Mouse (Mus musculus) kidney, embryonic 16.5 days (tissue): Measurements from ENCODE around the gene H2al1f. TPM values are rescaled to one million over a fixed set of nuclear protein-coding genes. Genes with fewer than 3 reads are reported as not detected.
"Not testable (repeated sequence)": the region's sequence is repeated elsewhere in the genome, so short reads cannot be mapped to it uniquely, and the experiment has no call there.

Experiments used
- ATAC-seq: fragments of 200-750 bp; cut with Nextera tagmentation; 2 replicates; pipeline ENCODE4 v1.8.0; 2017; ENCODE audit warnings: moderate TSS enrichment; ENCODE audit not compliant: low FRiP score, low TSS enrichment
- H3K27ac ChIP-seq: fragments of 300-500 bp; sonication (generic); 2 replicates; pipeline ENCODE4 v1.5.1; 2014; ENCODE audit warnings: low read length
- H3K27me3 ChIP-seq: fragments of 300-500 bp; sonication (generic); 2 replicates; pipeline ENCODE4 v1.6.1; 2014; ENCODE audit warnings: low read length, control low read depth, mixed read lengths; ENCODE audit not compliant: insufficient read depth
- H3K36me3 ChIP-seq: fragments of 300-500 bp; sonication (generic); 2 replicates; pipeline ENCODE4 v1.6.1; 2014; ENCODE audit warnings: low read length, control low read depth, mixed read lengths; ENCODE audit not compliant: insufficient read depth
- H3K4me1 ChIP-seq: fragments of 300-500 bp; sonication (generic); 2 replicates; pipeline ENCODE4 v1.6.1; 2014; ENCODE audit warnings: low read length, control low read depth, mixed read lengths; ENCODE audit not compliant: insufficient read depth
- H3K4me2 ChIP-seq: fragments of 300-500 bp; sonication (generic); replicated peaks from 2 replicates; pipeline ENCODE4 v1.6.1; 2014; ENCODE audit warnings: low read depth, low read length
- H3K4me3 ChIP-seq: fragments of 300-500 bp; sonication (generic); 2 replicates; pipeline ENCODE4 v1.5.1; 2014; ENCODE audit warnings: mild to moderate bottlenecking, low read length
- H3K9ac ChIP-seq: fragments of 300-500 bp; sonication (generic); replicated peaks from 2 replicates; pipeline ENCODE4 v1.6.1; 2014; ENCODE audit warnings: low read length
- H3K9me3 ChIP-seq: fragments of 300-500 bp; sonication (generic); 2 replicates; pipeline ENCODE4 v1.6.1; 2016; ENCODE audit warnings: low read length, control low read depth
- WGBS: fragments of 180-500 bp; shearing (Covaris S2); extraction: QIAGEN DNeasy Blood & Tissue Kit; methylation state at CpG from one replicate; pipeline ENCODE4 v1.1.7; 2014; 5-methylcytosine and 5-hydroxymethylcytosine counted together
- polyA plus RNA-seq: library from polyadenylated mRNA; unstranded; fragments of >200 nt; fragmentation: Nextera tagmentation; extraction: Ambion mirVana; gene quantifications from 2 replicates; pipeline ENCODE4 v1.2.1, GENCODE M21; 2015

The H2al1f gene
- not detected in 2 replicates for polyA plus RNA-seq

GRCm38 (mm10) chrX:11314858-11315257, at the start of gene H2al1f:
Gene H2al1f, plus strand, starts transcription at chrX:11315158.
- H3K9me3 ChIP-seq, H3K36me3 ChIP-seq, ATAC-seq, H3K27ac ChIP-seq, H3K9ac ChIP-seq, H3K4me1 ChIP-seq, H3K4me3 ChIP-seq, H3K4me2 ChIP-seq, H3K27me3 ChIP-seq: not testable (repeated sequence)
- WGBS: no CpG with 5 or more reads among the region's 6 CpGs

- Histone ChIP-seq H3K4me2 (no peak overlapping the region), H3K27ac (no peak overlapping the region), H3K27me3 (peaks cover 11% of the 10 kb centered on the region), H3K9me3 (no peaks in the 10 kb centered on the region), H3K4me3 (no peak overlapping the region), H3K36me3 (no peaks in the 10 kb centered on the region), H3K9ac (no peak overlapping the region), H3K4me1 (no peaks in the 10 kb centered on the region; the same call in 1 of the 2 replicates)
- ATAC-seq: peak; percentile 77; the same call in 1 of the 2 replicates
- WGBS: 54% methylated on average over 7 of the region's 7 CpGs
Observed at GRCm38 (mm10) chrX:11267791-11268190, 47.2 kb upstream of the H2al1f start.

- WGBS: 78% methylated on average over 3 of the region's 3 CpGs
- no peak overlapping the region for H3K27ac ChIP-seq
- no peaks in the 10 kb centered on the region; the same call in 1 of the 2 replicates for H3K4me1 ChIP-seq
- H3K9me3 ChIP-seq: no peaks in the 10 kb centered on the region
- H3K27me3 ChIP-seq: peaks cover 11% of the 10 kb centered on the region
- ATAC-seq: no peak
- no peak overlapping the region for H3K4me2 ChIP-seq
- no peaks in the 10 kb centered on the region for H3K36me3 ChIP-seq
- no peak overlapping the region for H3K4me3 ChIP-seq
- no peak overlapping the region for H3K9ac ChIP-seq
Observed at GRCm38 (mm10) chrX:11269074-11269473, 45.9 kb upstream of the H2al1f start.

- no peak for ATAC-seq
- 74% methylated on average over 3 of the region's 3 CpGs for WGBS
- Histone ChIP-seq H3K4me1 (no peaks in the 10 kb centered on the region), H3K27me3 (peaks cover 3% of the 10 kb centered on the region), H3K9ac (no peak overlapping the region), H3K9me3 (no peaks in the 10 kb centered on the region), H3K4me2 (no peak overlapping the region), H3K27ac (no peak overlapping the region), H3K36me3 (no peaks in the 10 kb centered on the region), H3K4me3 (no peak overlapping the region)
Observed at GRCm38 (mm10) chrX:11273190-11273589, 41.8 kb upstream of the H2al1f start.

GRCm38 (mm10) chrX:11277083-11277482, 37.9 kb upstream of the H2al1f start:
- ATAC-seq: no peak

GRCm38 (mm10) chrX:11280741-11281140, 34.2 kb upstream of the H2al1f start:
- Histone ChIP-seq H3K27ac (no peak overlapping the region), H3K27me3 (peaks cover 7% of the 10 kb centered on the region; the same call in 1 of the 2 replicates), H3K4me3 (no peak overlapping the region), H3K4me2 (no peak overlapping the region), H3K9me3 (no peaks in the 10 kb centered on the region), H3K36me3 (no peaks in the 10 kb centered on the region), H3K9ac (no peak overlapping the region), H3K4me1 (no peaks in the 10 kb centered on the region)
- no peak for ATAC-seq
- WGBS: 78% methylated on average over 2 of the region's 2 CpGs

More at GRCm38 (mm10) chrX:11277083-11277482, 37.9 kb upstream of the H2al1f start:
- H3K27ac ChIP-seq: no peak overlapping the region
- 80% methylated on average over 6 of the region's 6 CpGs for WGBS
- no peaks in the 10 kb centered on the region for H3K36me3 ChIP-seq
- H3K4me1 ChIP-seq: no peaks in the 10 kb centered on the region
- no peak overlapping the region for H3K4me3 ChIP-seq
- H3K9me3 ChIP-seq: no peaks in the 10 kb centered on the region
- H3K9ac ChIP-seq: no peak overlapping the region
- no peak overlapping the region for H3K4me2 ChIP-seq
- peaks cover 10% of the 10 kb centered on the region for H3K27me3 ChIP-seq

GRCm38 (mm10) chrX:11288306-11288882, 26.6 kb upstream of the H2al1f start:
- WGBS: 70% methylated on average over 14 of the region's 14 CpGs
- Histone ChIP-seq H3K9me3 (no peaks in the 10 kb centered on the region), H3K27ac (no peak overlapping the region), H3K4me1 (no peaks in the 10 kb centered on the region), H3K4me2 (no peak overlapping the region), H3K27me3 (peaks cover 10% of the 10 kb centered on the region; the same call in 1 of the 2 replicates), H3K4me3 (no peak overlapping the region), H3K9ac (no peak overlapping the region), H3K36me3 (no peaks in the 10 kb centered on the region)
- no peak for ATAC-seq

- Histone ChIP-seq H3K27me3 (peaks cover 10% of the 10 kb centered on the region; the same call in 1 of the 2 replicates), H3K36me3 (no peaks in the 10 kb centered on the region), H3K4me1 (no peaks in the 10 kb centered on the region), H3K9me3 (no peaks in the 10 kb centered on the region), H3K4me3 (no peak overlapping the region), H3K9ac (no peak overlapping the region), H3K27ac (no peak overlapping the region), H3K4me2 (no peak overlapping the region)
- ATAC-seq: no peak
- 67% methylated on average over 4 of the region's 4 CpGs for whole genome bisulfite sequencing
Observed at GRCm38 (mm10) chrX:11289244-11289643, 25.7 kb upstream of the H2al1f start.

GRCm38 (mm10) chrX:11298957-11299356, 16.0 kb upstream of the H2al1f start, which contains the start of gene H2al1a:
Gene H2al1a, plus strand, starts transcription at chrX:11299257.
- not testable (repeated sequence) for H3K27me3 ChIP-seq, H3K36me3 ChIP-seq, H3K27ac ChIP-seq, H3K4me3 ChIP-seq, ATAC-seq, H3K9ac ChIP-seq, H3K4me1 ChIP-seq, H3K9me3 ChIP-seq, H3K4me2 ChIP-seq
- WGBS: no CpG with 5 or more reads among the region's 3 CpGs

GRCm38 (mm10) chrX:11302132-11302531, 12.8 kb upstream of the H2al1f start, which contains the start of gene H2al1b:
Gene H2al1b, plus strand, starts transcription at chrX:11302432.
- H3K4me3 ChIP-seq, H3K9ac ChIP-seq, H3K27me3 ChIP-seq, H3K4me1 ChIP-seq, H3K9me3 ChIP-seq, H3K27ac ChIP-seq, H3K4me2 ChIP-seq, H3K36me3 ChIP-seq, ATAC-seq: not testable (repeated sequence)
- WGBS: 85% methylated on average over 1 of the region's 3 CpGs
